In the genomic region with DNA sequence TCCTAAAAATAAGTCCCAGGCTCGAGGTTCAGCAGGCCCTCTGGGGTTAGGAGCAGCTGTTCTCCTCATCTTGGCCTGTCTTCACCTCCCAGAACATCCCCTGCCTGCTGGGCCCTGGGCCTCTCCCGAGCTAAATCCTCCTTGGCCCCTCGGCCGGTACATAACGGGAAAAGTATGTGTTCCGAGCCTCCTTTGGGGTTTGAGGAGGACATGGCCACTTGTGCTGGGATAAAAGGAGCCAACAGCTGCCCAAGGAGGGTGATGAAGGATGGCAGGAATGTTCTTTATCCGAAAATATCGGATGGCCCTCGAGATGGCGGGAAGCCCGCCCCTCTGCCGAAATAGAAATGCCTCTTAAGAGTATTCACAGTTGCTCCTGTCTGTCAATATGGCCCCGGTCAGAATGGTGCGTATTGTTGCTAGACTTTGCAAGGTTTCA, we compare ENCODE assay signal across 17 mouse cellular contexts. TPM values are rescaled to one million over a fixed set of nuclear protein-coding genes. Genes with fewer than 3 reads are reported as not detected.
DNase-seq lines count a peak whose midpoint lies in the region; ATAC-seq and TF ChIP-seq lines count a peak whose summit lies in the region.
"Had no signal": no experiment of that assay in that cellular context is flagged by ENCODE, and none has a peak within 500 bp of the region (broad histone marks: within the 10 kb centered on the region; RNA-seq: fewer than 3 reads in every experiment).

No protein-coding gene starts in this region.

- no peak overlapping the region for H3K4me2 ChIP-seq in forebrain, embryonic 14.5 days (ENCODE audit: low read length)
- H3K4me2 ChIP-seq in heart, embryonic 15.5 days = no peak overlapping the region
- peak overlapping the region; percentile 58 for H3K4me2 ChIP-seq in myocyte (ENCODE audit: low read depth)
- H3K4me2 ChIP-seq in forebrain, embryonic 16.5 days (ENCODE audit: low read length) = no peak overlapping the region
- no peak overlapping the region for H3K4me2 ChIP-seq in forebrain, embryonic 13.5 days
- H3K4me2 ChIP-seq: forebrain, embryonic 15.5 days; liver, embryonic 15.5 days; midbrain, embryonic 11.5 days had no signal

- H3K36me3 ChIP-seq in forebrain, embryonic 10.5 days (replicated peaks) = no peaks in the 10 kb centered on the region
- no peaks in the 10 kb centered on the region for H3K36me3 ChIP-seq in forebrain, embryonic 14.5 days (ENCODE audit: control insufficient read depth, insufficient read depth, low read length)
- no peaks in the 10 kb centered on the region for H3K36me3 ChIP-seq in heart, embryonic 15.5 days
- H3K36me3 ChIP-seq in myocyte (ENCODE audit: control insufficient read depth, insufficient read depth) = no peaks in the 10 kb centered on the region
- H3K36me3 ChIP-seq in forebrain, embryonic 16.5 days (ENCODE audit: control insufficient read depth, insufficient read depth) = no peaks in the 10 kb centered on the region
- H3K36me3 ChIP-seq in forebrain, embryonic 13.5 days (ENCODE audit: poor library complexity, severe bottlenecking) = no peaks in the 10 kb centered on the region
- H3K36me3 ChIP-seq: forebrain, embryonic 15.5 days; liver, embryonic 15.5 days had no signal

- no peak overlapping the region for H3K4me3 ChIP-seq in forebrain, embryonic 10.5 days
- no peak overlapping the region for H3K4me3 ChIP-seq in forebrain, embryonic 14.5 days (ENCODE audit: low read depth, low read length)
- H3K4me3 ChIP-seq in heart, embryonic 15.5 days = no peak overlapping the region
- H3K4me3 ChIP-seq in myocyte = no peak overlapping the region
- no peak overlapping the region for H3K4me3 ChIP-seq in forebrain, embryonic 16.5 days (replicated peaks; ENCODE audit: low read length)
- H3K4me3 ChIP-seq in forebrain, embryonic 13.5 days = no peak overlapping the region
- H3K4me3 ChIP-seq: forebrain, embryonic 15.5 days; liver, embryonic 15.5 days had no signal

- no peak for TF ChIP-seq POLR2A in myocyte (IDR thresholded peaks at IDR 0.05; ENCODE audit: insufficient read length, low read depth)

- H3K9ac ChIP-seq in forebrain, embryonic 14.5 days (ENCODE audit: low read length) = no peak overlapping the region
- H3K9ac ChIP-seq in heart, embryonic 15.5 days = no peak overlapping the region
- no peak overlapping the region for H3K9ac ChIP-seq in forebrain, embryonic 16.5 days (replicated peaks; ENCODE audit: low read depth, low read length)
- H3K9ac ChIP-seq in forebrain, embryonic 13.5 days = no peak overlapping the region
- H3K9ac ChIP-seq: forebrain, embryonic 15.5 days; liver, embryonic 15.5 days had no signal

- no peaks in the 10 kb centered on the region for H3K27me3 ChIP-seq in forebrain, embryonic 10.5 days (ENCODE audit: poor library complexity, severe bottlenecking)
- no peaks in the 10 kb centered on the region for H3K27me3 ChIP-seq in forebrain, embryonic 14.5 days (replicated peaks; ENCODE audit: control insufficient read depth, insufficient read depth, low read length)
- H3K27me3 ChIP-seq in heart, embryonic 15.5 days = no peaks in the 10 kb centered on the region
- H3K27me3 ChIP-seq in myocyte (ENCODE audit: control insufficient read depth, insufficient read depth, insufficient read length) = no peaks in the 10 kb centered on the region
- no peaks in the 10 kb centered on the region for H3K27me3 ChIP-seq in forebrain, embryonic 16.5 days (replicated peaks; ENCODE audit: control insufficient read depth, insufficient read depth, low read length)
- no peaks in the 10 kb centered on the region for H3K27me3 ChIP-seq in forebrain, embryonic 13.5 days
- H3K27me3 ChIP-seq: forebrain, embryonic 15.5 days; liver, embryonic 15.5 days; Patski had no signal

- peak overlapping the region; percentile 81; the same call in 1 of the 2 replicates for H3K27ac ChIP-seq in forebrain, embryonic 10.5 days
- no peak overlapping the region for H3K27ac ChIP-seq in forebrain, embryonic 14.5 days (ENCODE audit: low read depth, low read length)
- H3K27ac ChIP-seq in heart, embryonic 15.5 days = 0 out of 2 replicates have a peak overlapping the region, but pooled peaks have one; percentile 13
- no peak overlapping the region for H3K27ac ChIP-seq in forebrain, embryonic 16.5 days (ENCODE audit: low read length)
- H3K27ac ChIP-seq in forebrain, embryonic 13.5 days = no peak overlapping the region
- H3K27ac ChIP-seq: forebrain, embryonic 15.5 days; liver, embryonic 15.5 days had no signal

- intact Hi-C loops in gastrocnemius, postnatal 36 days (cut with DNase I) = no loop called here

- H3K4me1 ChIP-seq in forebrain, embryonic 10.5 days = peaks cover 82% of the 10 kb centered on the region
- peaks cover 8% of the 10 kb centered on the region for H3K4me1 ChIP-seq in forebrain, embryonic 14.5 days (ENCODE audit: control insufficient read depth, insufficient read depth, low read length)
- H3K4me1 ChIP-seq in heart, embryonic 15.5 days (replicated peaks) = peaks cover 46% of the 10 kb centered on the region
- peaks cover 14% of the 10 kb centered on the region for H3K4me1 ChIP-seq in forebrain, embryonic 16.5 days (replicated peaks; ENCODE audit: control insufficient read depth, insufficient read depth, low read length)
- peaks cover 14% of the 10 kb centered on the region for H3K4me1 ChIP-seq in forebrain, embryonic 13.5 days

- H3K79me2 ChIP-seq in myocyte (ENCODE audit: control insufficient read depth, insufficient read depth) = no peaks in the 10 kb centered on the region

- ATAC-seq in forebrain, embryonic 14.5 days = no peak
- no peak for ATAC-seq in heart, embryonic 15.5 days (replicated peaks; ENCODE audit: insufficient number of reproducible peaks, insufficient read depth, low FRiP score, low read depth)
- ATAC-seq in forebrain, embryonic 16.5 days = no peak
- no peak for ATAC-seq in forebrain, embryonic 13.5 days
- ATAC-seq: forebrain, embryonic 15.5 days; Patski had no signal

- 83% methylated on average over 14 of the region's 14 CpGs for WGBS in forebrain, embryonic 10.5 days
- 81% methylated on average over 14 of the region's 14 CpGs for WGBS in forebrain, embryonic 14.5 days
- 41% methylated on average over 14 of the region's 14 CpGs for WGBS in heart, embryonic 15.5 days
- WGBS in forebrain, embryonic 16.5 days = 88% methylated on average over 14 of the region's 14 CpGs
- 87% methylated on average over 14 of the region's 14 CpGs for WGBS in forebrain, embryonic 13.5 days

- H3ac ChIP-seq in myocyte (ENCODE audit: control insufficient read depth, insufficient read length) = no peak overlapping the region

- no peak for DNase-seq in forebrain, embryonic 10.5 days (ENCODE audit: extremely low spot score, low spot score)
- DNase-seq in forebrain, embryonic 14.5 days (ENCODE audit: low spot score) = no peak
- peak; percentile 72 to 76 for DNase-seq in gastrocnemius, postnatal 36 days
- DNase-seq in right cerebral cortex, postnatal 14 days = no peak
- DNase-seq: cerebellum, adult 9-10 months; lung, postnatal 14 days; right cerebral cortex, postnatal 4 days; thymus, postnatal 14 days had no signal

- no peaks in the 10 kb centered on the region for H3K9me3 ChIP-seq in forebrain, embryonic 10.5 days
- H3K9me3 ChIP-seq in forebrain, embryonic 14.5 days (replicated peaks; ENCODE audit: control insufficient read depth, low read length) = no peaks in the 10 kb centered on the region
- no peaks in the 10 kb centered on the region for H3K9me3 ChIP-seq in heart, embryonic 15.5 days (replicated peaks)
- H3K9me3 ChIP-seq in forebrain, embryonic 16.5 days (ENCODE audit: control insufficient read depth, low read length) = no peaks in the 10 kb centered on the region
- no peaks in the 10 kb centered on the region for H3K9me3 ChIP-seq in forebrain, embryonic 13.5 days (replicated peaks)
- H3K9me3 ChIP-seq: forebrain, embryonic 15.5 days; liver, embryonic 15.5 days had no signal

TF ChIP-seq in myocyte, 11 proteins besides CTCF, POLR2A, EP300 and RAD21:
- TF ChIP-seq SRF (IDR thresholded peaks at IDR 0.05; ENCODE audit: control insufficient read depth, insufficient read length, low read depth) (no peak), USF1 (IDR thresholded peaks at IDR 0.05; ENCODE audit: low read depth) (no peak), MYOG (IDR thresholded peaks at IDR 0.05; ENCODE audit: control insufficient read depth in 1 of 3, insufficient read depth in 1 of 3, insufficient read length in 2 of 3, low read depth in 2 of 3) (peak; percentile 77 to 97 (median 95)), E2F4 (IDR thresholded peaks at IDR 0.05; ENCODE audit: insufficient read depth) (no peak), MAX (IDR thresholded peaks at IDR 0.05; ENCODE audit: low read depth) (no peak), CEBPB (IDR thresholded peaks at IDR 0.05; ENCODE audit: insufficient read depth, poor library complexity, severe bottlenecking) (no peak), TCF3 (IDR thresholded peaks at IDR 0.05; ENCODE audit: insufficient read length, low read depth) (peak; percentile 81), TCF12 (IDR thresholded peaks at IDR 0.05; ENCODE audit: insufficient read depth, poor library complexity, severe bottlenecking) (peak; percentile 87), POLR2AphosphoS2 (IDR thresholded peaks at IDR 0.05; ENCODE audit: insufficient read length, low read depth) (no peak), MYOD1 (IDR thresholded peaks at IDR 0.05; ENCODE audit: control insufficient read depth in 1 of 3, insufficient read length in 2 of 3, low read depth in 2 of 3) (peak; percentile 94 to 98 (median 98)), REST (IDR thresholded peaks at IDR 0.05; ENCODE audit: insufficient read depth, insufficient read length) (no peak)
TF ChIP-seq in myocyte: peak in this region for 4.

RNA-seq across cellular contexts. Expression of a gene that starts 18.5 kb away (rescaled TPM):
- 15.8 and 16.1 TPM in 2 replicates for polyA plus RNA-seq in forebrain, embryonic 10.5 days (2016; fragmentation: Nextera tagmentation; extraction: Ambion mirVana)
- polyA plus RNA-seq in forebrain, embryonic 14.5 days (2014; fragmentation: Nextera tagmentation; extraction: Ambion mirVana) = 21.7 and 28.7 TPM in 2 replicates
- 1 to 10 TPM; 1.8 to 6.1 TPM for total RNA-seq in gastrocnemius, postnatal 36 days (2021)
- polyA plus RNA-seq in heart, embryonic 15.5 days (2015; fragmentation: Nextera tagmentation; extraction: Ambion mirVana) = 17.0 and 18.7 TPM in 2 replicates
- polyA plus RNA-seq in myocyte (2012; fragmentation: generic; extraction: Trizol) = 73.3 TPM
- polyA plus RNA-seq in forebrain, embryonic 16.5 days (2015; fragmentation: Nextera tagmentation; extraction: Ambion mirVana) = 16.0 and 23.0 TPM in 2 replicates
- polyA plus RNA-seq in forebrain, embryonic 13.5 days (2015; fragmentation: Nextera tagmentation; extraction: Ambion mirVana) = 16.2 and 16.5 TPM in 2 replicates

RNA-seq across cellular contexts. Expression of a gene that starts 52.3 kb away (rescaled TPM):
- polyA plus RNA-seq in forebrain, embryonic 10.5 days (2016; fragmentation: Nextera tagmentation; extraction: Ambion mirVana) = 0.33 and 1.1 TPM in 2 replicates
- polyA plus RNA-seq in forebrain, embryonic 14.5 days (2014; fragmentation: Nextera tagmentation; extraction: Ambion mirVana) = 0.42 and 0.53 TPM in 2 replicates
- over 10,000 TPM; 32,612 to 32,921 TPM for total RNA-seq in gastrocnemius, postnatal 36 days (2021)
- polyA plus RNA-seq in heart, embryonic 15.5 days (2015; fragmentation: Nextera tagmentation; extraction: Ambion mirVana) = 4.6 and 4.8 TPM in 2 replicates
- polyA plus RNA-seq in myocyte (2012; fragmentation: generic; extraction: Trizol) = 2,107 TPM
- 0.73 and 1.2 TPM in 2 replicates for polyA plus RNA-seq in forebrain, embryonic 16.5 days (2015; fragmentation: Nextera tagmentation; extraction: Ambion mirVana)
- polyA plus RNA-seq in forebrain, embryonic 13.5 days (2015; fragmentation: Nextera tagmentation; extraction: Ambion mirVana) = 0.28 and 0.77 TPM in 2 replicates
- total RNA-seq: left cerebral cortex, postnatal 10 days had no signal

Comparison
In these comparisons a context has a peak if more than half of its experiments do, and no peak if none do; other contexts are left out.
1. H3K27ac ChIP-seq: peak in forebrain, embryonic 10.5 days (single experiment) and heart, embryonic 15.5 days (single experiment); none in forebrain, embryonic 14.5 days (single experiment), forebrain, embryonic 16.5 days (single experiment) and forebrain, embryonic 13.5 days (single experiment).
2. DNase-seq: peak in gastrocnemius, postnatal 36 days (2 of 2); none in forebrain, embryonic 10.5 days (single experiment), forebrain, embryonic 14.5 days (single experiment) and right cerebral cortex, postnatal 14 days (single experiment).
3. RNA of a gene that starts 52.3 kb away (polyA plus RNA-seq): 2,107 TPM in myocyte (single experiment); 4.6 to 4.8 TPM in heart, embryonic 15.5 days, 0.33 to 1.1 TPM in forebrain, embryonic 10.5 days, 0.28 to 0.77 TPM in forebrain, embryonic 13.5 days, 0.73 to 1.2 TPM in forebrain, embryonic 16.5 days and 0.42 to 0.53 TPM in forebrain, embryonic 14.5 days; every median in the first group is over 100 times any median in the second.